Mouse (Mus musculus) liver, adult (tissue): ENCODE results near the gene Ctss.

Source experiments
- GATA4 ChIP-seq: IDR thresholded peaks from 2 replicates; pipeline ENCODE4 v1.6.1; 2014; ENCODE audit warnings: mild to moderate bottlenecking, low read length; ENCODE audit not compliant: insufficient replicate concordance

The Ctss gene

GRCm38 (mm10) chr3:95587754-95588603 is 61.4 kb downstream of the Ctss start:
- no peak for TF ChIP-seq GATA4

GRCm38 (mm10) chr3:95588604-95589086 is 62.1 kb downstream of the Ctss start, which contains the start of gene Golph3l:
Golph3l (plus strand) TSS chr3:95588934.
- TF ChIP-seq GATA4: peak; percentile 37; the same call in 1 of the 2 replicates

DNA sequence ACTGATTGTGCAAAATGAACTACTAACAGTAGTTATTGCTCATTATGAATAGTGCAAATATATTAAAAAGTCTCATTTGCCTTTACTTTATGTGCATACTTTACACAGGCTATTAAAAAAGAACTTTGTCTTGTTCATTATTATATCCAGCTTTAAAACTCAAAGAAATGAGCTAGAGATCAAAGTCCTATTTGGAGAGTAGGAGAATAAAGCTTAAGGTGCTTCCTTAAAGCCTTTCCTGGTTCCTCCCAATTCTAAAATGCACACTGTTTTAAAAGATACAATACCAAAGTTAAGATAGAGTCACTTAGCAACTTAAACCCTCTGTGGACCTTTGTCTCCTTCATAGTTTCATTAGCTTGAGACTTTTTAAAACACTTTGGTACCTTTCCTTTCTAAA is 72.1 kb downstream of the Ctss start:
- no peak for TF ChIP-seq GATA4

GRCm38 (mm10) chr3:95601287-95601686 is 74.7 kb downstream of the Ctss start:
- TF ChIP-seq GATA4: no peak
